Mouse (Mus musculus): Measurements from ENCODE around the gene Ambn. TPM values are rescaled to one million over a fixed set of nuclear protein-coding genes. Genes with fewer than 3 reads are reported as not detected.

Ambn gene
- polyA plus RNA-seq, 1 experiment from 2014 or later: not detected

- ATAC-seq (replicated peaks; ENCODE audit: insufficient number of reproducible peaks, low FRiP score, low TSS enrichment): no peak
- Histone ChIP-seq H3K4me2 (no peak overlapping the region), H3K36me3 (ENCODE audit: control insufficient read depth, insufficient read depth, low read length) (no peaks in the 10 kb centered on the region), H3K4me3 (ENCODE audit: low read depth, low read length) (no peak overlapping the region), H3K27ac (ENCODE audit: low read depth, low read length) (no peak overlapping the region), H3K9me3 (replicated peaks; ENCODE audit: control insufficient read depth, low read length) (no peaks in the 10 kb centered on the region), H3K4me1 (ENCODE audit: control insufficient read depth, insufficient read depth, low read length) (no peaks in the 10 kb centered on the region), H3K9ac (ENCODE audit: low read depth, low read length) (no peak overlapping the region), H3K27me3 (ENCODE audit: control insufficient read depth, insufficient read depth, low read length) (no peaks in the 10 kb centered on the region)
- 80% methylated on average over 5 of the region's 5 CpGs for WGBS (ENCODE audit: insufficient replicate concordance)
Observed at GRCm38 (mm10) chr5:88491111-88491510, 35.3 kb downstream of the Ambn start.

- Histone ChIP-seq H3K4me2 (no peak overlapping the region), H3K4me3 (ENCODE audit: low read depth, low read length) (no peak overlapping the region), H3K9me3 (replicated peaks; ENCODE audit: control insufficient read depth, low read length) (no peaks in the 10 kb centered on the region), H3K27ac (ENCODE audit: low read depth, low read length) (no peak overlapping the region), H3K4me1 (ENCODE audit: control insufficient read depth, insufficient read depth, low read length) (no peaks in the 10 kb centered on the region), H3K9ac (ENCODE audit: low read depth, low read length) (no peak overlapping the region), H3K27me3 (ENCODE audit: control insufficient read depth, insufficient read depth, low read length) (no peaks in the 10 kb centered on the region), H3K36me3 (ENCODE audit: control insufficient read depth, insufficient read depth, low read length) (no peaks in the 10 kb centered on the region)
- ATAC-seq (replicated peaks; ENCODE audit: insufficient number of reproducible peaks, low FRiP score, low TSS enrichment): no peak
- WGBS (ENCODE audit: insufficient replicate concordance): 86% methylated on average over 3 of the region's 3 CpGs
Observed at GRCm38 (mm10) chr5:88499781-88500180, 44.0 kb downstream of the Ambn start.

- no peaks in the 10 kb centered on the region for H3K4me1 ChIP-seq (ENCODE audit: control insufficient read depth, insufficient read depth, low read length)
- no peak overlapping the region for H3K4me2 ChIP-seq
- no peak overlapping the region for H3K9ac ChIP-seq (ENCODE audit: low read depth, low read length)
- no peak for ATAC-seq (replicated peaks; ENCODE audit: insufficient number of reproducible peaks, low FRiP score, low TSS enrichment)
- 64% methylated on average over 1 of the region's 1 CpGs for WGBS (ENCODE audit: insufficient replicate concordance)
- H3K9me3 ChIP-seq (replicated peaks; ENCODE audit: control insufficient read depth, low read length): no peaks in the 10 kb centered on the region
- no peaks in the 10 kb centered on the region for H3K27me3 ChIP-seq (ENCODE audit: control insufficient read depth, insufficient read depth, low read length)
- no peak overlapping the region for H3K27ac ChIP-seq (ENCODE audit: low read depth, low read length)
- no peak overlapping the region for H3K4me3 ChIP-seq (ENCODE audit: low read depth, low read length)
- H3K36me3 ChIP-seq (ENCODE audit: control insufficient read depth, insufficient read depth, low read length): no peaks in the 10 kb centered on the region
Observed at GRCm38 (mm10) chr5:88508555-88508954, 52.8 kb downstream of the Ambn start.

- Histone ChIP-seq H3K4me2 (no peak overlapping the region), H3K27ac (ENCODE audit: low read depth, low read length) (no peak overlapping the region), H3K9ac (ENCODE audit: low read depth, low read length) (no peak overlapping the region), H3K36me3 (ENCODE audit: control insufficient read depth, insufficient read depth, low read length) (no peaks in the 10 kb centered on the region), H3K4me1 (ENCODE audit: control insufficient read depth, insufficient read depth, low read length) (no peaks in the 10 kb centered on the region), H3K4me3 (ENCODE audit: low read depth, low read length) (no peak overlapping the region), H3K9me3 (replicated peaks; ENCODE audit: control insufficient read depth, low read length) (no peaks in the 10 kb centered on the region), H3K27me3 (ENCODE audit: control insufficient read depth, insufficient read depth, low read length) (no peaks in the 10 kb centered on the region)
- 77% methylated on average over 1 of the region's 1 CpGs for WGBS (ENCODE audit: insufficient replicate concordance)
- no peak for ATAC-seq (replicated peaks; ENCODE audit: insufficient number of reproducible peaks, low FRiP score, low TSS enrichment)
Observed at GRCm38 (mm10) chr5:88508990-88509389, 53.2 kb downstream of the Ambn start.

Other genes starting within 250 kb of the Ambn start
- not detected in 2 replicates for gene Gm7714, start 187.1 kb upstream of the Ambn start, polyA plus RNA-seq (2014; fragmentation: Nextera tagmentation; extraction: Ambion mirVana)
- not detected in 2 replicates for gene Prol1, start 138.7 kb upstream of the Ambn start, polyA plus RNA-seq (2014; fragmentation: Nextera tagmentation; extraction: Ambion mirVana)
- not detected in 2 replicates for gene Amtn, start 79.9 kb upstream of the Ambn start, polyA plus RNA-seq (2014; fragmentation: Nextera tagmentation; extraction: Ambion mirVana)
- gene Enam, start 32.0 kb downstream of the Ambn start, polyA plus RNA-seq (2014; fragmentation: Nextera tagmentation; extraction: Ambion mirVana): not detected in 2 replicates
- gene Jchain, start 71.9 kb downstream of the Ambn start, polyA plus RNA-seq (2014; fragmentation: Nextera tagmentation; extraction: Ambion mirVana): 0.21 TPM in 1 of 2 replicates, not detected in the other
- 52.7 and 55.6 TPM in 2 replicates for gene Utp3, start 98.5 kb downstream of the Ambn start, polyA plus RNA-seq (2014; fragmentation: Nextera tagmentation; extraction: Ambion mirVana)
- gene Rufy3, start 109.0 kb downstream of the Ambn start, polyA plus RNA-seq (2014; fragmentation: Nextera tagmentation; extraction: Ambion mirVana): 13.0 and 15.0 TPM in 2 replicates
- gene Grsf1, start 220.2 kb downstream of the Ambn start, polyA plus RNA-seq (2014; fragmentation: Nextera tagmentation; extraction: Ambion mirVana): 72.7 and 77.2 TPM in 2 replicates

All from heart, embryonic 11.5 days (tissue).